Mouse (Mus musculus) liver, embryonic 16.5 days (tissue): Measurements from ENCODE around the gene Tspan32. TPM values are rescaled to one million over a fixed set of nuclear protein-coding genes. Genes with fewer than 3 reads are reported as not detected.

ENCODE experiments used
- ATAC-seq: fragments of 200-750 bp; cut with Nextera tagmentation; 2 replicates; pipeline ENCODE4 v1.8.0; 2017; ENCODE audit warnings: low read depth, mild to moderate bottlenecking, moderate number of reproducible peaks, moderate library complexity
- H3K27ac ChIP-seq: fragments of 300-500 bp; sonication (generic); 2 replicates; pipeline ENCODE4 v1.5.1; 2014; ENCODE audit warnings: mild to moderate bottlenecking, low read length
- H3K27me3 ChIP-seq: fragments of 300-500 bp; sonication (generic); 2 replicates; pipeline ENCODE4 v1.6.1; 2014; ENCODE audit warnings: low read depth, low read length, mixed read lengths; ENCODE audit not compliant: control insufficient read depth, insufficient read depth
- H3K36me3 ChIP-seq: fragments of 300-500 bp; sonication (generic); 2 replicates; pipeline ENCODE4 v1.6.1; 2014; ENCODE audit warnings: mild to moderate bottlenecking; ENCODE audit not compliant: control insufficient read depth, insufficient read depth
- H3K4me1 ChIP-seq: fragments of 300-500 bp; sonication (generic); 2 replicates; pipeline ENCODE4 v1.6.1; 2014; ENCODE audit warnings: low read depth, low read length, mixed read lengths; ENCODE audit not compliant: control insufficient read depth
- H3K4me2 ChIP-seq: fragments of 300-500 bp; sonication (generic); 2 replicates; pipeline ENCODE4 v1.6.1; 2014; ENCODE audit warnings: low read depth, low read length, mixed read lengths
- H3K4me3 ChIP-seq: fragments of 300-500 bp; sonication (generic); 2 replicates; pipeline ENCODE4 v1.5.1; 2014; ENCODE audit warnings: low read depth, mild to moderate bottlenecking, low read length
- H3K9ac ChIP-seq: fragments of 300-500 bp; sonication (generic); 2 replicates; pipeline ENCODE4 v1.6.1; 2014; ENCODE audit warnings: low read depth, low read length
- H3K9me3 ChIP-seq: fragments of 300-500 bp; sonication (generic); replicated peaks from 2 replicates; pipeline ENCODE4 v1.6.1; 2016; ENCODE audit warnings: low read length; ENCODE audit not compliant: control insufficient read depth
- WGBS: fragments of 180-500 bp; shearing (Covaris S2); extraction: QIAGEN DNeasy Blood & Tissue Kit; methylation state at CpG from one replicate; pipeline ENCODE4 v1.1.7; 2014; ENCODE audit not compliant: insufficient replicate concordance; 5-methylcytosine and 5-hydroxymethylcytosine counted together
- polyA plus RNA-seq: library from polyadenylated mRNA; unstranded; fragments of >200 nt; fragmentation: Nextera tagmentation; extraction: Ambion mirVana; gene quantifications from 2 replicates; pipeline ENCODE4 v1.2.1, GENCODE M21; 2015

Gene Tspan32
- polyA plus RNA-seq, 1 experiment from 2014 or later, result 71.3 TPM

DNA sequence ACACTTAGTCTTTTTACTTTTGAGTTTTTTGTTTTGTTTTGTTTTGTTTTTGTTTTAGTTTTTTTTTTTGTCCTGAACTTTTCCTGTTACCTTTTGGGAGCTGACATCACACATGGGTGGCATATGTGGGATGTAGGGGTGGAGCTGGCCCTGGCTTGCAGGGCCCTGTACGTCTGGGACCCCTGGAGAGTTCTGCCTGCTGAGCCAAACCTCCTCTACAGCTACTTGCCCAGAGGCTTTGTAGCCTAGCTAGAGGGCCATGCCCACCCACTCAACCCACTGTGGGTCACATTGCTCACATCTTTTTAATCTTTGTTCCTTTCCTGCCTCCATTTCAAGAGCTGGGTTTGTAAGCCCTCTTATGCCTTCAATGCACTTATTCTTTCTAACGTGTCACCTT lies 62.6 kb downstream of the Tspan32 start:
- no peak overlapping the region for H3K9ac ChIP-seq

GRCm38 (mm10) chr7:143067897-143068296 lies 63.1 kb downstream of the Tspan32 start:
- peaks cover 20% of the 10 kb centered on the region for H3K36me3 ChIP-seq
- no peak overlapping the region for H3K9ac ChIP-seq
- H3K27ac ChIP-seq, result no peak overlapping the region
- H3K4me3 ChIP-seq, result no peak overlapping the region
- no peaks in the 10 kb centered on the region for H3K27me3 ChIP-seq
- peaks cover 15% of the 10 kb centered on the region for H3K4me1 ChIP-seq
- no peak for ATAC-seq
- H3K9me3 ChIP-seq, result no peaks in the 10 kb centered on the region
- H3K4me2 ChIP-seq, result no peak overlapping the region
- WGBS, result 72% methylated on average over 3 of the region's 3 CpGs

More for the DNA sequence above, 62.6 kb downstream of the Tspan32 start:
- Histone ChIP-seq H3K9me3 (no peaks in the 10 kb centered on the region), H3K4me2 (no peak overlapping the region), H3K27me3 (no peaks in the 10 kb centered on the region), H3K27ac (no peak overlapping the region), H3K4me1 (peaks cover 15% of the 10 kb centered on the region), H3K4me3 (no peak overlapping the region), H3K36me3 (peaks cover 23% of the 10 kb centered on the region)
- WGBS, result 68% methylated on average over 2 of the region's 2 CpGs
- no peak for ATAC-seq

DNA sequence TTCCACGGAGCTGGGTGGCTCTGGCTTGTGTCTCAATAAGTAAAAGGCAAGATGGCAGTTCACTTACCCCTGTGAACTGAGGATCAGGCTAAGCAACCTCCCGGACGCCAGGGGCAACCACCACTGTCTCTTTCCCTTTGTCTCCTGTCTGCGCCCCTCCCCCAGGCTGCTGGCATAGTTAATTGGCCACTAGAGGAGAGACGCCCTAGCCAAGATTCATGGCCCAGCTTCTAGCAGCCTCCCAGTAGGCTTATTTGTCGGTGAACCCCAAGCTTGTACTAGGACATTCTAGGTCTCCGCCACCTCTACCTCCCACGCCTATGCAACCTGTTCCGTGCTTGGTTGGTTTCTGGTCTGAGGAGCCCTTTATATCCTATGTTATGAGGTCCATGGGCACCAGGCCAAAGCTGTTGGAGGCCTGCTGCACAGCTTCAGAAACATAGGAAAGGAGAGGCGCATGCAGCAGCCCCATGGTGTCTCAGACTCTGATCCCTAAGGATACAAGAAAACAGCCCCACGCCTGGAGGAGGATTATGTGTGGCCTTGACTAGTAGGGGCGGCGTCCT lies 63.6 kb downstream of the Tspan32 start:
- Histone ChIP-seq H3K4me1 (peaks cover 15% of the 10 kb centered on the region), H3K4me3 (peak overlapping the region; percentile 81), H3K9ac (peak overlapping the region; percentile 76), H3K27ac (peak overlapping the region; percentile 74), H3K9me3 (no peaks in the 10 kb centered on the region), H3K36me3 (peaks cover 15% of the 10 kb centered on the region), H3K4me2 (peak overlapping the region; percentile 90), H3K27me3 (no peaks in the 10 kb centered on the region)
- no peak for ATAC-seq
- WGBS, result 57% methylated on average over 13 of the region's 13 CpGs

DNA sequence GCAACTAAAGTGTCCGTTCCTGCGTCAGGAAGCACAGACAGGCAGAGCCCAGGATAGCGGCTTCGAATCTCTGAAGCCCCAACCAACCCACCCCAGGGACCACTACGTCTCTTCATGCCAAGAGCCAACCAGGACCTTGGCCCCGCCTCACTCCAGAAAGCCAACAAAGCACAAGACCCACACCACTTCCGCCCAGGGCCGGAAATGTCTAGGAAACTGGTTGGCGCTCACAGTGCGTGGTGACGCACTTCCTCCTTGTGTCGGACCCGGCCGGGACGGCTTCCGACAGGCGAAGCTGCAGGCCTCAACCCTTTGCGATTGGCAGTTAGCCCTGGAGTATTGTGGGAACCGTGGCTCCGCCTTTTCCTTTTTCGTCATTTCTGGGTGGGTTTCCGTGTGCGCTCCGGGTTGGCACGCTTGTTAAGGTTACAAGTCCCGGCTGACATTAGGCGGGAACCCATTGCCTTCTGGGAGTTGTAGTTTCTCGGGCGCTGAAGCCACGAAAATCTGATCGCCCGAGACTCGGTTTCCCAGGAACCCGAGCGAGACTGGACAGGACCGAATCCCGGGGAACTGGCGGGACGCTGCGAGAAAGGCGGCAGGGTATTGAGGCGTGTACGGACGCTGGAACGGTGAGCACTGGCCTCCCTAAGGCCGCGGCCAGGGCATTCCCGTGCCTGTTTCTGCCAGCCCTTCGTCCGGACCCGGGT lies 64.2 kb downstream of the Tspan32 start, which contains the start of gene Tssc4:
Gene Tssc4 (plus strand): TSS at position 368 of the 710 bp plus-strand sequence.
- under 1% methylated on average over 51 of the region's 51 CpGs for WGBS
- Histone ChIP-seq H3K4me1 (peaks cover 15% of the 10 kb centered on the region), H3K27ac (peak within 1 kb of the TSS; percentile 74), H3K36me3 (peaks cover 14% of the 10 kb centered on the region), H3K4me3 (peak within 1 kb of the TSS; percentile 81), H3K9me3 (no peaks in the 10 kb centered on the region), H3K9ac (peak within 1 kb of the TSS; percentile 76), H3K27me3 (no peaks in the 10 kb centered on the region), H3K4me2 (peak within 1 kb of the TSS; percentile 90)
- ATAC-seq, result peak; percentile 96

Other genes starting within 250 kb of the Tspan32 start
- 0.06 and 0.35 TPM in 2 replicates for gene Th, start 73.9 kb upstream of the Tspan32 start, polyA plus RNA-seq
- gene Ascl2, start 35.8 kb upstream of the Tspan32 start, polyA plus RNA-seq, result 0.29 and 0.91 TPM in 2 replicates
- 139 and 152 TPM in 2 replicates for gene Cd81, start 47.7 kb downstream of the Tspan32 start, polyA plus RNA-seq
- gene Tssc4, start 64.2 kb downstream of the Tspan32 start, polyA plus RNA-seq, result 33.7 and 34.1 TPM in 2 replicates
- gene Trpm5, start 89.6 kb downstream of the Tspan32 start, polyA plus RNA-seq, result 0.78 and 0.83 TPM in 2 replicates
- 0.36 and 0.65 TPM in 2 replicates for gene Kcnq1, start 101.3 kb downstream of the Tspan32 start, polyA plus RNA-seq